Comparison of ENCODE assay signal across 11 mouse cellular contexts in genomic region chr10:87126186-87126824, GRCm38 (mm10).
DNase-seq lines count a peak whose midpoint lies in the region; ATAC-seq and TF ChIP-seq lines count a peak whose summit lies in the region.
"Had no signal": no experiment of that assay in that cellular context is flagged by ENCODE, and none has a peak within 500 bp of the region (broad histone marks: within the 10 kb centered on the region; RNA-seq: fewer than 3 reads in every experiment).

No protein-coding gene starts in this region.

- DNase-seq in cerebellum, postnatal 10 days = peak; percentile 11 to 20
- no peak for DNase-seq in cerebellum, postnatal 36 days
- peak; percentile 3 for DNase-seq in liver, adult 2 months (ENCODE audit: extremely low read depth, low read depth, low spot score)
- DNase-seq in liver, embryonic 11.5 days (ENCODE audit: low spot score) = no peak
- DNase-seq in CH12.LX (ENCODE audit: extremely low read depth) = peak; percentile 40
- peak; percentile 33 for DNase-seq in induced T-regulatory cell, adult 2 months (ENCODE audit: low read depth)
- no peak for DNase-seq in right cerebral cortex, postnatal 25 days
- DNase-seq: gastrocnemius, postnatal 36 days had no signal

- dilution Hi-C loops in CH12.LX (cut with MboI; ENCODE audit: extremely low pct_ligation_motif_present, extremely low pct_unique_long_range_greater_than_20kb, low sequenced_read_pairs) = no loop called here

- in situ Hi-C loops in CH12.LX (cut with MboI; ENCODE audit: low pct_ligation_motif_present, low pct_unique_long_range_greater_than_20kb, low sequenced_read_pairs) = no loop called here

- H3K36me3 ChIP-seq in liver, adult 2 months (ENCODE audit: control insufficient read depth, insufficient read depth, low read length) = no peaks in the 10 kb centered on the region
- no peaks in the 10 kb centered on the region for H3K36me3 ChIP-seq in liver, embryonic 11.5 days (ENCODE audit: control insufficient read depth, insufficient read depth, low read length)
- H3K36me3 ChIP-seq in CH12.LX (replicated peaks in 1 of 2; ENCODE audit: control insufficient read depth in 1 of 2, insufficient read depth in 1 of 2, low read length in 1 of 2) = no peaks in the 10 kb centered on the region
- H3K36me3 ChIP-seq: midbrain, embryonic 12.5 days; neural tube, embryonic 15.5 days had no signal

- no peaks in the 10 kb centered on the region for H3K27me3 ChIP-seq in liver, adult 2 months (ENCODE audit: control insufficient read depth, insufficient read depth, low read length)
- no peaks in the 10 kb centered on the region for H3K27me3 ChIP-seq in liver, embryonic 11.5 days (replicated peaks; ENCODE audit: control insufficient read depth, insufficient read depth, low read length)
- H3K27me3 ChIP-seq in CH12.LX (replicated peaks) = no peaks in the 10 kb centered on the region
- H3K27me3 ChIP-seq: neural tube, embryonic 15.5 days had no signal

- TF ChIP-seq POLR2A in liver, adult 2 months (IDR thresholded peaks at IDR 0.05; ENCODE audit: extremely low read depth, insufficient read depth, low read length) = no peak
- TF ChIP-seq POLR2A in CH12.LX (IDR thresholded peaks at IDR 0.05; ENCODE audit: low read depth, low read length) = no peak

- H3K4me1 ChIP-seq in liver, adult 2 months (ENCODE audit: control insufficient read depth, insufficient read depth, low read length) = no peaks in the 10 kb centered on the region
- H3K4me1 ChIP-seq in liver, embryonic 11.5 days (replicated peaks; ENCODE audit: control insufficient read depth, insufficient read depth, low read length) = no peaks in the 10 kb centered on the region
- peaks cover 0 to 7% of the 10 kb centered on the region in 2 experiments; a peak in 2 of 4 replicates for H3K4me1 ChIP-seq in CH12.LX (ENCODE audit: control insufficient read depth in 1 of 2, insufficient read depth in 2 of 2)
- H3K4me1 ChIP-seq: neural tube, embryonic 15.5 days had no signal

- no peak for ATAC-seq in liver, embryonic 11.5 days (replicated peaks; ENCODE audit: low FRiP score)
- ATAC-seq in inflammation-experienced regulatory T-cells, adult 6 months = no peak

- no peaks in the 10 kb centered on the region for H3K9me3 ChIP-seq in liver, embryonic 11.5 days (ENCODE audit: control insufficient read depth, low read length)
- no peaks in the 10 kb centered on the region for H3K9me3 ChIP-seq in CH12.LX (replicated peaks; ENCODE audit: low read length)
- H3K9me3 ChIP-seq: neural tube, embryonic 15.5 days had no signal

- TF ChIP-seq EP300 in CH12.LX (IDR thresholded peaks at IDR 0.05; ENCODE audit: low read length) = no peak

- TF ChIP-seq CTCF in liver, adult 2 months (IDR thresholded peaks at IDR 0.05; ENCODE audit: low read depth, low read length) = peak; percentile 37; the same call in 1 of the 2 replicates
- peak; percentile 77 to 82 for TF ChIP-seq CTCF in CH12.LX (conservative IDR thresholded peaks at IDR 0.05 in 1 of 2, IDR thresholded peaks at IDR 0.05 in 1 of 2; ENCODE audit: low read depth in 2 of 2, low read length in 2 of 2)

- no peak overlapping the region for H3K27ac ChIP-seq in liver, adult 2 months (replicated peaks; ENCODE audit: insufficient read depth, low read depth, low read length)
- H3K27ac ChIP-seq in liver, embryonic 11.5 days (ENCODE audit: low read depth, low read length) = no peak overlapping the region
- no peak overlapping the region for H3K27ac ChIP-seq in CH12.LX (ENCODE audit: insufficient read depth, low read depth)
- H3K27ac ChIP-seq: midbrain, embryonic 12.5 days; neural tube, embryonic 15.5 days had no signal

- no peak overlapping the region for H3K4me3 ChIP-seq in liver, adult 2 months (ENCODE audit: insufficient read depth, low read depth, low read length)
- no peak overlapping the region for H3K4me3 ChIP-seq in liver, embryonic 11.5 days (ENCODE audit: low read depth, low read length)
- no peak overlapping the region for H3K4me3 ChIP-seq in CH12.LX (replicated peaks in 1 of 3; ENCODE audit: low read depth in 2 of 3, low read length in 2 of 3, poor library complexity in 1 of 3)
- H3K4me3 ChIP-seq: midbrain, embryonic 12.5 days; neural tube, embryonic 15.5 days had no signal

- H3K9ac ChIP-seq in liver, adult 2 months (ENCODE audit: low read depth, low read length) = no peak overlapping the region
- no peak overlapping the region for H3K9ac ChIP-seq in liver, embryonic 11.5 days (ENCODE audit: low read depth, low read length)
- no peak overlapping the region for H3K9ac ChIP-seq in CH12.LX (ENCODE audit: insufficient read depth, low read depth)
- H3K9ac ChIP-seq: midbrain, embryonic 12.5 days; neural tube, embryonic 15.5 days had no signal

- peak; percentile 74 for TF ChIP-seq RAD21 in CH12.LX (IDR thresholded peaks at IDR 0.05; ENCODE audit: low read depth, low read length)

- WGBS in liver, adult 2 months = 83% methylated on average over 12 of the region's 12 CpGs
- 78% methylated on average over 12 of the region's 12 CpGs for WGBS in liver, embryonic 11.5 days

- no peak overlapping the region for H3K4me2 ChIP-seq in liver, embryonic 11.5 days
- H3K4me2 ChIP-seq in CH12.LX (ENCODE audit: insufficient read depth, low read depth, poor library complexity, severe bottlenecking) = no peak overlapping the region
- H3K4me2 ChIP-seq: midbrain, embryonic 12.5 days; neural tube, embryonic 15.5 days had no signal

- H3K79me2 ChIP-seq in liver, adult 2 months (ENCODE audit: control insufficient read depth, insufficient read depth, low read length) = no peaks in the 10 kb centered on the region
- H3K79me2 ChIP-seq in CH12.LX (replicated peaks; ENCODE audit: control insufficient read depth, extremely low read depth, insufficient read depth, poor library complexity, severe bottlenecking) = no peaks in the 10 kb centered on the region

TF ChIP-seq in CH12.LX, 34 proteins besides CTCF, POLR2A, EP300 and RAD21:
- TF ChIP-seq ETS1 (conservative IDR thresholded peaks at IDR 0.05; ENCODE audit: low read depth, low read length) (no peak), KAT2A (IDR thresholded peaks at IDR 0.05; ENCODE audit: insufficient replicate concordance, low read length) (no peak), ZC3H11A (IDR thresholded peaks at IDR 0.05; ENCODE audit: low read depth, low read length) (peak; percentile 41; the same call in 1 of the 2 replicates), BHLHE40 (IDR thresholded peaks at IDR 0.05; ENCODE audit: low read depth, low read length) (no peak), IRF4 (IDR thresholded peaks at IDR 0.05; ENCODE audit: low read depth, low read length) (no peak), SMC3 (IDR thresholded peaks at IDR 0.05; ENCODE audit: low read depth, low read length) (peak; percentile 83), MAFK (IDR thresholded peaks at IDR 0.05; ENCODE audit: insufficient replicate concordance, low read length) (peak; percentile 80)

Comparison
In these comparisons a context has a peak if more than half of its experiments do, and no peak if none do; other contexts are left out.
1. DNase-seq: peak in cerebellum, postnatal 10 days (2 of 2), liver, adult 2 months (single experiment), CH12.LX (single experiment) and induced T-regulatory cell, adult 2 months (single experiment); none in cerebellum, postnatal 36 days (0 of 2), liver, embryonic 11.5 days (single experiment) and right cerebral cortex, postnatal 25 days (single experiment).